Mouse (Mus musculus) embryo, embryonic 10.5 days (tissue): ENCODE measurements around the gene Cdipt.

Experiments
- DNase-seq: peaks from one replicate; pipeline ENCODE4 v3.0.0-alpha.2; 2015; ENCODE audit warnings: low spot score

Gene Cdipt

GRCm38 (mm10) chr7:127025556-127026160, 49.9 kb downstream of the Cdipt start:
- no peak for DNase-seq

GRCm38 (mm10) chr7:127026161-127026600, 50.5 kb downstream of the Cdipt start:
- peak; percentile 80 for DNase-seq

- DNase-seq, result no peak
Measured at GRCm38 (mm10) chr7:127026616-127026983, 50.9 kb downstream of the Cdipt start.

GRCm38 (mm10) chr7:127026984-127027726, 51.4 kb downstream of the Cdipt start, which contains the start of gene Maz:
Gene Maz (minus strand): TSS chr7:127027037.
- peak; percentile 100 for DNase-seq

GRCm38 (mm10) chr7:127027885-127028284, 52.2 kb downstream of the Cdipt start:
- no peak for DNase-seq
